Mouse (Mus musculus): ENCODE data around the gene Arl2. TPM values are rescaled to one million over a fixed set of nuclear protein-coding genes. Genes with fewer than 3 reads are reported as not detected.
"Not testable (repeated sequence)": the region's sequence is repeated elsewhere in the genome, so short reads cannot be mapped to it uniquely, and the experiment has no call there.

Arl2 gene
- polyA plus RNA-seq, 1 experiment from 2014 or later: 68.0 TPM

GRCm38 (mm10) chr19:6132171-6132827 lies 9.0 kb downstream of the Arl2 start:
- no peak overlapping the region for H3K4me3 ChIP-seq (ENCODE audit: low read depth, low read length)
- H3K27ac ChIP-seq (replicated peaks; ENCODE audit: low read depth, low read length): no peak overlapping the region
- no peak overlapping the region for H3K4me2 ChIP-seq (ENCODE audit: low read depth, severe bottlenecking)
- no peaks in the 10 kb centered on the region for H3K9me3 ChIP-seq (ENCODE audit: control insufficient read depth, low read length)
- H3K27me3 ChIP-seq (ENCODE audit: control insufficient read depth, insufficient read depth, low read length): no peaks in the 10 kb centered on the region
- H3K4me1 ChIP-seq (ENCODE audit: control insufficient read depth, insufficient read depth, low read length): no peaks in the 10 kb centered on the region
- no peak for DNase-seq (ENCODE audit: low spot score)
- no peak overlapping the region for H3K9ac ChIP-seq (ENCODE audit: low read length)
- 82% methylated on average over 7 of the region's 7 CpGs for WGBS
- no peak for ATAC-seq (ENCODE audit: insufficient number of reproducible peaks, low FRiP score, low TSS enrichment, low read depth)
- H3K36me3 ChIP-seq (ENCODE audit: control insufficient read depth, insufficient read depth, low read length): peaks cover 4% of the 10 kb centered on the region; the same call in 1 of the 2 replicates

GRCm38 (mm10) chr19:6130414-6131128 lies 10.8 kb downstream of the Arl2 start:
- 82% methylated on average over 7 of the region's 7 CpGs for WGBS
- H3K9me3 ChIP-seq (ENCODE audit: control insufficient read depth, low read length); H3K4me1 ChIP-seq (ENCODE audit: control insufficient read depth, insufficient read depth, low read length); DNase-seq (ENCODE audit: low spot score); ATAC-seq (ENCODE audit: insufficient number of reproducible peaks, low FRiP score, low TSS enrichment, low read depth); H3K4me3 ChIP-seq (ENCODE audit: low read depth, low read length); H3K27ac ChIP-seq (replicated peaks; ENCODE audit: low read depth, low read length); H3K36me3 ChIP-seq (ENCODE audit: control insufficient read depth, insufficient read depth, low read length); H3K9ac ChIP-seq (ENCODE audit: low read length); H3K27me3 ChIP-seq (ENCODE audit: control insufficient read depth, insufficient read depth, low read length); H3K4me2 ChIP-seq (ENCODE audit: low read depth, severe bottlenecking): not testable (repeated sequence)

- peak within 1 kb of the TSS; percentile 39 for H3K4me2 ChIP-seq (ENCODE audit: low read depth, severe bottlenecking)
- no peaks in the 10 kb centered on the region for H3K4me1 ChIP-seq (ENCODE audit: control insufficient read depth, insufficient read depth, low read length)
- no peaks in the 10 kb centered on the region for H3K36me3 ChIP-seq (ENCODE audit: control insufficient read depth, insufficient read depth, low read length)
- peak within 1 kb of the TSS; percentile 42 for H3K9ac ChIP-seq (ENCODE audit: low read length)
- H3K4me3 ChIP-seq (ENCODE audit: low read depth, low read length): peak within 1 kb of the TSS; percentile 41
- no peaks in the 10 kb centered on the region for H3K27me3 ChIP-seq (ENCODE audit: control insufficient read depth, insufficient read depth, low read length)
- DNase-seq (ENCODE audit: low spot score) (peak; percentile 93), ATAC-seq (ENCODE audit: insufficient number of reproducible peaks, low FRiP score, low TSS enrichment, low read depth) (peak; percentile 88)
- H3K9me3 ChIP-seq (ENCODE audit: control insufficient read depth, low read length): no peaks in the 10 kb centered on the region
- peak within 1 kb of the TSS; percentile 23; the same call in 1 of the 2 replicates for H3K27ac ChIP-seq (replicated peaks; ENCODE audit: low read depth, low read length)
- WGBS: under 1% methylated on average over 32 of the region's 32 CpGs
Measured at GRCm38 (mm10) chr19:6127760-6128341, 13.5 kb downstream of the Arl2 start, which contains the start of gene Snx15. Snx15 (minus strand) TSS chr19:6128304.

- Histone ChIP-seq H3K4me3 (ENCODE audit: low read depth, low read length) (peak overlapping the region; percentile 41), H3K9me3 (ENCODE audit: control insufficient read depth, low read length) (no peaks in the 10 kb centered on the region), H3K4me1 (ENCODE audit: control insufficient read depth, insufficient read depth, low read length) (no peaks in the 10 kb centered on the region), H3K4me2 (ENCODE audit: low read depth, severe bottlenecking) (peak overlapping the region; percentile 39; the same call in 1 of the 2 replicates), H3K27me3 (ENCODE audit: control insufficient read depth, insufficient read depth, low read length) (no peaks in the 10 kb centered on the region), H3K27ac (replicated peaks; ENCODE audit: low read depth, low read length) (no peak overlapping the region), H3K9ac (ENCODE audit: low read length) (no peak overlapping the region), H3K36me3 (ENCODE audit: control insufficient read depth, insufficient read depth, low read length) (no peaks in the 10 kb centered on the region)
- no peak for ATAC-seq (ENCODE audit: insufficient number of reproducible peaks, low FRiP score, low TSS enrichment, low read depth)
- 76% methylated on average over 10 of the region's 10 CpGs for WGBS
- DNase-seq (ENCODE audit: low spot score): no peak
Measured at GRCm38 (mm10) chr19:6126789-6127580, 14.4 kb downstream of the Arl2 start.

- Histone ChIP-seq H3K27me3 (ENCODE audit: control insufficient read depth, insufficient read depth, low read length) (no peaks in the 10 kb centered on the region), H3K27ac (replicated peaks; ENCODE audit: low read depth, low read length) (no peak overlapping the region), H3K4me3 (ENCODE audit: low read depth, low read length) (no peak overlapping the region), H3K4me1 (ENCODE audit: control insufficient read depth, insufficient read depth, low read length) (no peaks in the 10 kb centered on the region), H3K9me3 (ENCODE audit: control insufficient read depth, low read length) (no peaks in the 10 kb centered on the region), H3K36me3 (ENCODE audit: control insufficient read depth, insufficient read depth, low read length) (no peaks in the 10 kb centered on the region), H3K9ac (ENCODE audit: low read length) (no peak overlapping the region), H3K4me2 (ENCODE audit: low read depth, severe bottlenecking) (no peak overlapping the region)
- ATAC-seq (ENCODE audit: insufficient number of reproducible peaks, low FRiP score, low TSS enrichment, low read depth): no peak
- 19% methylated on average over 4 of the region's 4 CpGs for WGBS
- DNase-seq (ENCODE audit: low spot score): peak; percentile 71
Measured at GRCm38 (mm10) chr19:6126289-6126688, 15.1 kb downstream of the Arl2 start.

GRCm38 (mm10) chr19:6124898-6125297 lies 16.4 kb downstream of the Arl2 start:
- no peak overlapping the region for H3K9ac ChIP-seq (ENCODE audit: low read length)
- H3K9me3 ChIP-seq (ENCODE audit: control insufficient read depth, low read length): no peaks in the 10 kb centered on the region
- H3K36me3 ChIP-seq (ENCODE audit: control insufficient read depth, insufficient read depth, low read length): peaks cover 2% of the 10 kb centered on the region; the same call in 1 of the 2 replicates
- ATAC-seq (ENCODE audit: insufficient number of reproducible peaks, low FRiP score, low TSS enrichment, low read depth) (no peak), DNase-seq (ENCODE audit: low spot score) (no peak)
- H3K27ac ChIP-seq (replicated peaks; ENCODE audit: low read depth, low read length): no peak overlapping the region
- H3K4me2 ChIP-seq (ENCODE audit: low read depth, severe bottlenecking): no peak overlapping the region
- WGBS: 93% methylated on average over 2 of the region's 2 CpGs
- no peaks in the 10 kb centered on the region for H3K27me3 ChIP-seq (ENCODE audit: control insufficient read depth, insufficient read depth, low read length)
- H3K4me1 ChIP-seq (ENCODE audit: control insufficient read depth, insufficient read depth, low read length): no peaks in the 10 kb centered on the region
- no peak overlapping the region for H3K4me3 ChIP-seq (ENCODE audit: low read depth, low read length)

- DNase-seq (ENCODE audit: low spot score) (no peak), ATAC-seq (ENCODE audit: insufficient number of reproducible peaks, low FRiP score, low TSS enrichment, low read depth) (no peak)
- Histone ChIP-seq H3K27ac (replicated peaks; ENCODE audit: low read depth, low read length) (no peak overlapping the region), H3K36me3 (ENCODE audit: control insufficient read depth, insufficient read depth, low read length) (peaks cover 2% of the 10 kb centered on the region; the same call in 1 of the 2 replicates), H3K4me3 (ENCODE audit: low read depth, low read length) (no peak overlapping the region), H3K9ac (ENCODE audit: low read length) (no peak overlapping the region), H3K4me1 (ENCODE audit: control insufficient read depth, insufficient read depth, low read length) (no peaks in the 10 kb centered on the region), H3K27me3 (ENCODE audit: control insufficient read depth, insufficient read depth, low read length) (no peaks in the 10 kb centered on the region), H3K4me2 (ENCODE audit: low read depth, severe bottlenecking) (no peak overlapping the region), H3K9me3 (ENCODE audit: control insufficient read depth, low read length) (no peaks in the 10 kb centered on the region)
- WGBS: 66% methylated on average over 8 of the region's 8 CpGs
Measured at GRCm38 (mm10) chr19:6123330-6123729, 18.0 kb downstream of the Arl2 start.

GRCm38 (mm10) chr19:6121761-6122160 lies 19.6 kb downstream of the Arl2 start:
- no peak overlapping the region; the same call in 1 of the 2 replicates for H3K9ac ChIP-seq (ENCODE audit: low read length)
- H3K36me3 ChIP-seq (ENCODE audit: control insufficient read depth, insufficient read depth, low read length): peaks cover 2% of the 10 kb centered on the region; the same call in 1 of the 2 replicates
- no peak overlapping the region for H3K27ac ChIP-seq (replicated peaks; ENCODE audit: low read depth, low read length)
- no peaks in the 10 kb centered on the region for H3K27me3 ChIP-seq (ENCODE audit: control insufficient read depth, insufficient read depth, low read length)
- H3K9me3 ChIP-seq (ENCODE audit: control insufficient read depth, low read length): no peaks in the 10 kb centered on the region
- no peak overlapping the region for H3K4me3 ChIP-seq (ENCODE audit: low read depth, low read length)
- H3K4me1 ChIP-seq (ENCODE audit: control insufficient read depth, insufficient read depth, low read length): peaks cover 3% of the 10 kb centered on the region
- no peak overlapping the region for H3K4me2 ChIP-seq (ENCODE audit: low read depth, severe bottlenecking)
- ATAC-seq (ENCODE audit: insufficient number of reproducible peaks, low FRiP score, low TSS enrichment, low read depth) (no peak), DNase-seq (ENCODE audit: low spot score) (no peak)
- 18% methylated on average over 19 of the region's 19 CpGs for WGBS
